Mouse (Mus musculus) heart, adult 2 months (tissue): ENCODE measurements around the gene Gm49776.

ENCODE experiments used
- CTCF ChIP-seq: fragments of 200-600 bp; IDR thresholded peaks from 2 replicates; pipeline ENCODE4 v1.8.1; 2022; ENCODE audit warnings: antibody characterized with exemption, mild to moderate bottlenecking, moderate library complexity
- POLR2A ChIP-seq: fragments of 200-500 bp; IDR thresholded peaks from 2 replicates; pipeline ENCODE4 v1.6.1; 2011; ENCODE audit warnings: mild to moderate bottlenecking, low read depth, low read length, control low read depth; ENCODE audit not compliant: insufficient read depth

DNA sequence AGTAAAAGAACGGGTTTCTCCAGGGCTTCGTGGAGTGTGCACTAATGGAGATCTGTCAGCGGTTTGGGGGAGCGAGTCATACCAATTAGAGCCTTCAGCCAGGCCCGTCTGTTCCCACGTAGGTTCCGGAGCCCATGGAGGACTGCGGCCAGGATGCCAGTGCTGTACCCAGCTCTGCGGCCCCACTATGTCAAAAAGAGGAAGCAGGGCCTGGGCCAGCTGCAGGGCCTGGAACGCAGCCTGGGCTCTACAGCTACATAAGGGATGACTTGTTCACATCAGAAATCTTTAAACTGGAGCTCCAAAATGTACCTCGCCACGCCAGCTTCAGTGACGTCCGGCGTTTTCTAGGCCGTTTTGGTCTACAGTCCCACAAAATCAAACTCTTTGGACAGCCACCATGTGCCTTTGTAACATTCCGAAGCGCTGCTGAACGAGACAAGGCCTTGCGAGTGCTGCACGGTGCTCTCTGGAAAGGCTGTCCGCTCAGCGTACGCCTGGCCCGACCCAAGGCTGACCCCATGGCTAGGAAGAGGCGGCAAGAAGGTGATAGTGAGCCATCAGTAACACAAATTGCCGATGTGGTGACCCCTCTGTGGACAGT lies 8.7 kb downstream of the Gm49776 start:
- TF ChIP-seq POLR2A (no peak), CTCF (no peak)
